Mouse (Mus musculus) lung, postnatal 0 days (tissue): ENCODE results near the gene Padi6. TPM values are rescaled to one million over a fixed set of nuclear protein-coding genes. Genes with fewer than 3 reads are reported as not detected.
A peak's percentile ranks its signal among the peaks of the same experiment; 100 is the strongest.

Experiments used
- ATAC-seq: fragments of 200-750 bp; cut with Nextera tagmentation; 2 replicates; pipeline ENCODE4 v1.8.0; 2017; ENCODE audit warnings: moderate library complexity
- DNase-seq: peaks from one replicate; pipeline ENCODE4 v3.0.0-alpha.2; 2016; ENCODE audit warnings: low spot score
- H3K27ac ChIP-seq: fragments of 300-500 bp; sonication (generic); 2 replicates; pipeline ENCODE4 v1.5.1; 2014; ENCODE audit warnings: antibody characterized with exemption, mild to moderate bottlenecking, low read length, mixed read lengths
- H3K27me3 ChIP-seq: fragments of 300-500 bp; sonication (generic); replicated peaks from 2 replicates; pipeline ENCODE4 v1.6.1; 2014; ENCODE audit warnings: low read length, mixed read lengths; ENCODE audit not compliant: insufficient read depth
- H3K36me3 ChIP-seq: fragments of 300-500 bp; sonication (generic); 2 replicates; pipeline ENCODE4 v1.6.1; 2014; ENCODE audit warnings: low read length, mixed read lengths; ENCODE audit not compliant: insufficient read depth
- H3K4me1 ChIP-seq: fragments of 300-500 bp; sonication (generic); 2 replicates; pipeline ENCODE4 v1.6.1; 2014; ENCODE audit warnings: antibody characterized with exemption, low read depth, low read length, mixed read lengths; ENCODE audit not compliant: insufficient read depth
- H3K4me2 ChIP-seq: fragments of 300-500 bp; sonication (generic); replicated peaks from 2 replicates; pipeline ENCODE4 v1.6.1; 2014; ENCODE audit warnings: low read depth, mild to moderate bottlenecking, low read length, moderate library complexity, mixed read lengths
- H3K4me3 ChIP-seq: fragments of 300-500 bp; sonication (generic); 2 replicates; pipeline ENCODE4 v1.5.1; 2014; ENCODE audit warnings: low read depth, low read length
- H3K9ac ChIP-seq: fragments of 300-500 bp; sonication (generic); replicated peaks from 2 replicates; pipeline ENCODE4 v1.6.1; 2014; ENCODE audit warnings: low read depth, mild to moderate bottlenecking
- H3K9me3 ChIP-seq: fragments of 300-500 bp; sonication (generic); 2 replicates; pipeline ENCODE4 v1.6.1; 2016; ENCODE audit warnings: low read length, mixed read lengths
- CTCF ChIP-seq: IDR thresholded peaks from 2 replicates; pipeline ENCODE4 v1.5.1; 2016; ENCODE audit warnings: antibody characterized with exemption, mild to moderate bottlenecking
- EP300 ChIP-seq: IDR thresholded peaks from 2 replicates; pipeline ENCODE4 v1.6.1; 2016; ENCODE audit warnings: antibody characterized with exemption, mild to moderate bottlenecking, control low read depth
- WGBS: fragments of 180-500 bp; shearing (Covaris S2); extraction: QIAGEN DNeasy Blood & Tissue Kit; methylation state at CpG from one replicate; pipeline ENCODE4 v1.1.7; 2014; 5-methylcytosine and 5-hydroxymethylcytosine counted together
- polyA plus RNA-seq: library from polyadenylated mRNA; unstranded; fragments of >200 nt; fragmentation: Nextera tagmentation; extraction: Ambion mirVana; gene quantifications from 2 replicates; pipeline ENCODE4 v1.2.1, GENCODE M21; 2015

The Padi6 gene
- polyA plus RNA-seq, 1 experiment from 2014 or later: not detected

- Histone ChIP-seq H3K9ac (peak within 1 kb of the TSS; percentile 79; the same call in 1 of the 2 replicates), H3K4me2 (peak within 1 kb of the TSS; percentile 79), H3K36me3 (no peaks in the 10 kb centered on the region), H3K4me3 (peak within 1 kb of the TSS; percentile 85), H3K27ac (peak within 1 kb of the TSS; percentile 87), H3K27me3 (no peaks in the 10 kb centered on the region), H3K4me1 (0 out of 2 replicates have a peak, but pooled peaks cover 5% of the 10 kb centered on the region), H3K9me3 (no peaks in the 10 kb centered on the region)
- no peak for TF ChIP-seq EP300
- TF ChIP-seq CTCF: no peak
- 8% methylated on average over 20 of the region's 20 CpGs for WGBS
- DNase-seq (peak; percentile 55), ATAC-seq (no peak)
These were observed 42.0 kb downstream of the Padi6 start, which contains the start of gene Rcc2 for GRCm38 (mm10) chr4:140700269-140701018. Rcc2 (plus strand) TSS chr4:140700541.

- TF ChIP-seq EP300: peak; percentile 70
- no peak for TF ChIP-seq CTCF
- Histone ChIP-seq H3K4me2 (peak overlapping the region; percentile 79), H3K27ac (peak overlapping the region; percentile 76), H3K27me3 (no peaks in the 10 kb centered on the region), H3K4me1 (0 out of 2 replicates have a peak, but pooled peaks cover 5% of the 10 kb centered on the region), H3K4me3 (peak overlapping the region; percentile 85), H3K36me3 (no peaks in the 10 kb centered on the region), H3K9ac (0 out of 2 replicates have a peak overlapping the region, but pooled peaks have one; percentile 9), H3K9me3 (no peaks in the 10 kb centered on the region)
- 6% methylated on average over 29 of the region's 29 CpGs for WGBS
- ATAC-seq (peak; percentile 43), DNase-seq (peak; percentile 93)
These were observed 42.9 kb downstream of the Padi6 start for GRCm38 (mm10) chr4:140699441-140700127.

- Histone ChIP-seq H3K27ac (no peak overlapping the region), H3K4me2 (no peak overlapping the region), H3K4me3 (no peak overlapping the region), H3K9me3 (no peaks in the 10 kb centered on the region), H3K36me3 (no peaks in the 10 kb centered on the region), H3K9ac (no peak overlapping the region), H3K27me3 (no peaks in the 10 kb centered on the region), H3K4me1 (0 out of 2 replicates have a peak, but pooled peaks cover 5% of the 10 kb centered on the region)
- no peak for DNase-seq
- 60% methylated on average over 14 of the region's 14 CpGs for WGBS
- no peak for ATAC-seq
- TF ChIP-seq CTCF (no peak), EP300 (no peak)
These were observed 46.5 kb downstream of the Padi6 start for GRCm38 (mm10) chr4:140695675-140696585.

GRCm38 (mm10) chr4:140695146-140695545 is 47.3 kb downstream of the Padi6 start:
- Histone ChIP-seq H3K27me3 (no peaks in the 10 kb centered on the region), H3K9me3 (no peaks in the 10 kb centered on the region), H3K36me3 (no peaks in the 10 kb centered on the region), H3K27ac (no peak overlapping the region), H3K4me1 (no peaks in the 10 kb centered on the region), H3K4me2 (no peak overlapping the region), H3K9ac (no peak overlapping the region), H3K4me3 (no peak overlapping the region)
- 74% methylated on average over 7 of the region's 7 CpGs for WGBS
- DNase-seq (no peak), ATAC-seq (no peak)
- TF ChIP-seq EP300: no peak
- no peak for TF ChIP-seq CTCF

- DNase-seq (no peak), ATAC-seq (no peak)
- H3K4me1 ChIP-seq: no peaks in the 10 kb centered on the region
- H3K4me3 ChIP-seq: no peak overlapping the region
- no peak overlapping the region for H3K4me2 ChIP-seq
- H3K27me3 ChIP-seq: no peaks in the 10 kb centered on the region
- H3K36me3 ChIP-seq: no peaks in the 10 kb centered on the region
- H3K9me3 ChIP-seq: no peaks in the 10 kb centered on the region
- H3K27ac ChIP-seq: no peak overlapping the region
- no peak overlapping the region for H3K9ac ChIP-seq
- 57% methylated on average over 1 of the region's 1 CpGs for WGBS
- no peak for TF ChIP-seq CTCF
- TF ChIP-seq EP300: no peak
These were observed 47.8 kb downstream of the Padi6 start for GRCm38 (mm10) chr4:140694551-140695060.
